Mouse (Mus musculus) brain, adult 2 months (tissue): Measurements from ENCODE around the gene Rnf103.
"Not testable (repeated sequence)": the region's sequence is repeated elsewhere in the genome, so short reads cannot be mapped to it uniquely, and the experiment has no call there.

ENCODE experiments used
- DNase-seq: peaks from one replicate; pipeline ENCODE4 v3.0.0; 2011; ENCODE audit warnings: low read depth, low spot score

The Rnf103 gene

GRCm38 (mm10) chr6:71493675-71494340, at the start of gene Rnf103:
TSS of gene Rnf103 (plus strand) at chr6:71493894.
- DNase-seq: peak; percentile 96

- DNase-seq: no peak
Observed at GRCm38 (mm10) chr6:71444756-71445155, 48.9 kb upstream of the Rnf103 start.

GRCm38 (mm10) chr6:71445560-71445959, 48.1 kb upstream of the Rnf103 start:
- DNase-seq: no peak

- DNase-seq: no peak
Observed at GRCm38 (mm10) chr6:71452792-71453191, 40.9 kb upstream of the Rnf103 start.

- DNase-seq: not testable (repeated sequence)
Observed at GRCm38 (mm10) chr6:71453983-71454739, 39.5 kb upstream of the Rnf103 start.

GRCm38 (mm10) chr6:71457956-71458608, 35.6 kb upstream of the Rnf103 start:
- DNase-seq: peak; percentile 29

- peak; percentile 62 for DNase-seq
Observed at GRCm38 (mm10) chr6:71465146-71465545, 28.5 kb upstream of the Rnf103 start.

- no peak for DNase-seq
Observed at GRCm38 (mm10) chr6:71467766-71468165, 25.9 kb upstream of the Rnf103 start.

GRCm38 (mm10) chr6:71469291-71469690, 24.4 kb upstream of the Rnf103 start:
- DNase-seq: no peak

GRCm38 (mm10) chr6:71471830-71472520, 21.7 kb upstream of the Rnf103 start:
- DNase-seq: no peak

- DNase-seq: no peak
Observed at GRCm38 (mm10) chr6:71472786-71473185, 20.9 kb upstream of the Rnf103 start.

- no peak for DNase-seq
Observed at GRCm38 (mm10) chr6:71475604-71476003, 18.1 kb upstream of the Rnf103 start.

GRCm38 (mm10) chr6:71476783-71477182, 16.9 kb upstream of the Rnf103 start:
- no peak for DNase-seq

GRCm38 (mm10) chr6:71478816-71479568, 14.7 kb upstream of the Rnf103 start:
- DNase-seq: not testable (repeated sequence)

GRCm38 (mm10) chr6:71479588-71479987, 14.1 kb upstream of the Rnf103 start:
- DNase-seq: not testable (repeated sequence)

GRCm38 (mm10) chr6:71480136-71480535, 13.6 kb upstream of the Rnf103 start:
- no peak for DNase-seq

- DNase-seq: no peak
Observed at GRCm38 (mm10) chr6:71481136-71481535, 12.6 kb upstream of the Rnf103 start.

- DNase-seq: no peak
Observed at GRCm38 (mm10) chr6:71485246-71485645, 8.4 kb upstream of the Rnf103 start.

- no peak for DNase-seq
Observed at GRCm38 (mm10) chr6:71486226-71486625, 7.5 kb upstream of the Rnf103 start.

- no peak for DNase-seq
Observed at GRCm38 (mm10) chr6:71486867-71487266, 6.8 kb upstream of the Rnf103 start.

- no peak for DNase-seq
Observed at GRCm38 (mm10) chr6:71487966-71488365, 5.7 kb upstream of the Rnf103 start.
